Mouse (Mus musculus): ENCODE measurements at regions not wholly inside any gene's neighbourhood (a gene's known extent, or its start where the extent isn't known, plus 50 kb on each side); places are given as distances from the start of the nearest gene placed in this dataset.

DNA sequence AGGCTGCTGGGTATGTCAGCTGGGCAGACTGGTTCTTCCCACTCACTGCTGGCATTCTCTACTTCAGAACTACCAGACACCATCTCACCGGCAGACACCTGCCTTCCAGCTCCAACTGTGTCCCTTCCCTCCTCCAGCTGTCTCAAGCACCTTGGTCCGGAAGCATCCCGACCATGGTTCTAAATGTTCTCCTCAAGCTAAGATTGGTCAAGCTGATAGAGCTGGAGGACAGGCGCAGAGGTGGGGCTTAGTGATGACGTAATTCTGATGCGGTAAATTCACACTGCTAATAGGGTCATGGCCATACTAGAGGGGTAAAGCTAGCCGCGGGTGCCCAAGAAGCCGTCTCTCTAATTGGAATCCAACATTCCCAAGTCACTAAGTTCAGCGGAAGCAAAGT is 126.1 kb upstream of the Cdkn3 start:
- Histone ChIP-seq H3K4me2 (ENCODE audit: low read depth) (no peak overlapping the region), H3K9ac (replicated peaks) (no peak overlapping the region), H3K4me1 (replicated peaks; ENCODE audit: control insufficient read depth in 2 of 2, insufficient read depth in 2 of 2, low read length in 1 of 2) (no peaks in the 10 kb centered on the region), H3K9me3 (ENCODE audit: control insufficient read depth, low read length) (no peaks in the 10 kb centered on the region), H3K36me3 (replicated peaks; ENCODE audit: control insufficient read depth, insufficient read depth, low read depth) (no peaks in the 10 kb centered on the region), H3K27me3 (ENCODE audit: control insufficient read depth, insufficient read depth, low read length) (no peaks in the 10 kb centered on the region), H3K4me3 (ENCODE audit: insufficient read depth in 1 of 2, low read depth in 2 of 2, low read length in 2 of 2) (no peak overlapping the region), H3K27ac (no peak overlapping the region)
- TF ChIP-seq EP300 (IDR thresholded peaks at IDR 0.05; ENCODE audit: low read depth) = no peak
- TF ChIP-seq CTCF (IDR thresholded peaks at IDR 0.05; ENCODE audit: low read depth) = no peak
- ATAC-seq (ENCODE audit: insufficient read depth) (no peak), DNase-seq (ENCODE audit: low read depth in 3 of 3, low spot score in 3 of 3) (no peak)
- WGBS (ENCODE audit: insufficient replicate concordance) = 68% methylated on average over 10 of the region's 10 CpGs

DNA sequence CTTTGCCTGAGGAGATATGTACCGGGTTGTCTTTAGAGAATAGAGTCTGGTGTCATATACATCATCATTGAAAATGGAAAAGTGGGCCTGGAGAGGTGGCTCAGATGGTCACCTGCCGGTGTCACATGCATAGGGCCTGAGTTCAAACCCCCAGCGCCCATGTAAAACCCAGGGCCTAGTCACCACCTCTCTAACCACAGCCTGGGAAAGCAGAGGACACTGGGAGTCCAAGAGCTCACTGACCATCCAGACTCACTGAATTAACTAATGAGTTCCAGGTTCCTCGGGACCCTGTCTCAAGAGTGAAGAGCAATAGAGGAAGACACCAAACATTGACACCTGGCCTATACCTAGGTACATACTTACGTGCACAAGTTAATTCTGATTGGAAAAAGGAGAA is 132.7 kb upstream of the Cdkn3 start:
- TF ChIP-seq EP300 (IDR thresholded peaks at IDR 0.05; ENCODE audit: low read depth) (no peak), CTCF (IDR thresholded peaks at IDR 0.05; ENCODE audit: low read depth) (no peak)
- no peak for DNase-seq (ENCODE audit: low read depth in 3 of 3, low spot score in 3 of 3)
- H3K4me1 ChIP-seq (replicated peaks; ENCODE audit: control insufficient read depth in 2 of 2, insufficient read depth in 2 of 2, low read length in 1 of 2) = peaks cover 7 to 11% of the 10 kb centered on the region in 2 experiments
- H3K4me2 ChIP-seq (ENCODE audit: low read depth) = no peak overlapping the region
- H3K9me3 ChIP-seq (ENCODE audit: control insufficient read depth, low read length) = no peaks in the 10 kb centered on the region
- H3K9ac ChIP-seq (replicated peaks) = no peak overlapping the region
- H3K27ac ChIP-seq = no peak overlapping the region
- no peak for ATAC-seq (ENCODE audit: insufficient read depth)
- H3K4me3 ChIP-seq (ENCODE audit: insufficient read depth in 1 of 2, low read depth in 2 of 2, low read length in 2 of 2) = no peak overlapping the region
- no peaks in the 10 kb centered on the region for H3K27me3 ChIP-seq (ENCODE audit: control insufficient read depth, insufficient read depth, low read length)
- H3K36me3 ChIP-seq (replicated peaks; ENCODE audit: control insufficient read depth, insufficient read depth, low read depth) = no peaks in the 10 kb centered on the region
- 74% methylated on average over 5 of the region's 5 CpGs for WGBS (ENCODE audit: insufficient replicate concordance)

DNA sequence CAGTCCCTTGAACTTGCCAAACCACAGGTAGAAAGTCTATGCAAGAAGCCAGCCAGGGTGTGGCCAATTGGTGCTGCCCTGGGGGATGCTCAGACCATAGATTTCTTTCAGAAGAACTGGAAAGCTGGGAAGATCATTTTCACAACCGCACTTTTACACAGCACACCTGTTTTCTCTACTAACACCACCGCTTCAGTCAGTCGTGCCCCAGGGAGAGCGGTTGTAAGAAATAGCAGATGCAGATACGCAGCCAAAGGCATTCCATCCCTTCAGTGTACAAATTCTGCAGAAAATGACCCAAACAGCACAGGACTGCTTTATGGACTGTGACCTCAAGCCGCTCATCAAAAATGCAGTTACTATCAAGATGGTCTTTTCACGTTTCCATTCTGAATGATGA is 134.6 kb upstream of the Cdkn3 start:
- 78% methylated on average over 7 of the region's 7 CpGs for WGBS (ENCODE audit: insufficient replicate concordance)

GRCm38 (mm10) chr14:46623645-46624044 is 136.7 kb upstream of the Cdkn3 start:
- H3K9me3 ChIP-seq (ENCODE audit: control insufficient read depth, low read length) = no peaks in the 10 kb centered on the region
- ATAC-seq (ENCODE audit: insufficient read depth) = no peak
- H3K4me2 ChIP-seq (ENCODE audit: low read depth) = no peak overlapping the region
- TF ChIP-seq EP300 (IDR thresholded peaks at IDR 0.05; ENCODE audit: low read depth) = no peak
- no peak for TF ChIP-seq CTCF (IDR thresholded peaks at IDR 0.05; ENCODE audit: low read depth)
- no peak overlapping the region for H3K27ac ChIP-seq
- H3K4me1 ChIP-seq (replicated peaks; ENCODE audit: control insufficient read depth in 2 of 2, insufficient read depth in 2 of 2, low read length in 1 of 2) = peaks cover 7 to 14% of the 10 kb centered on the region in 2 experiments
- 10% methylated on average over 2 of the region's 2 CpGs for WGBS (ENCODE audit: insufficient replicate concordance)
- H3K9ac ChIP-seq (replicated peaks) = no peak overlapping the region
- no peaks in the 10 kb centered on the region for H3K36me3 ChIP-seq (replicated peaks; ENCODE audit: control insufficient read depth, insufficient read depth, low read depth)
- H3K4me3 ChIP-seq (ENCODE audit: insufficient read depth in 1 of 2, low read depth in 2 of 2, low read length in 2 of 2) = no peak overlapping the region
- no peaks in the 10 kb centered on the region for H3K27me3 ChIP-seq (ENCODE audit: control insufficient read depth, insufficient read depth, low read length)
- DNase-seq (ENCODE audit: low read depth in 3 of 3, low spot score in 3 of 3) = no peak

More for the DNA sequence above, 134.6 kb upstream of the Cdkn3 start:
- no peaks in the 10 kb centered on the region for H3K36me3 ChIP-seq (replicated peaks; ENCODE audit: control insufficient read depth, insufficient read depth, low read depth)
- no peak for TF ChIP-seq EP300 (IDR thresholded peaks at IDR 0.05; ENCODE audit: low read depth)
- TF ChIP-seq CTCF (IDR thresholded peaks at IDR 0.05; ENCODE audit: low read depth) = no peak
- H3K4me2 ChIP-seq (ENCODE audit: low read depth) = no peak overlapping the region
- no peaks in the 10 kb centered on the region for H3K9me3 ChIP-seq (ENCODE audit: control insufficient read depth, low read length)
- no peaks in the 10 kb centered on the region for H3K27me3 ChIP-seq (ENCODE audit: control insufficient read depth, insufficient read depth, low read length)
- no peak for ATAC-seq (ENCODE audit: insufficient read depth)
- no peak overlapping the region for H3K27ac ChIP-seq
- no peak overlapping the region for H3K9ac ChIP-seq (replicated peaks)
- no peak for DNase-seq (ENCODE audit: low read depth in 3 of 3, low spot score in 3 of 3)
- H3K4me1 ChIP-seq (replicated peaks; ENCODE audit: control insufficient read depth in 2 of 2, insufficient read depth in 2 of 2, low read length in 1 of 2) = peaks cover 7 to 14% of the 10 kb centered on the region in 2 experiments
- H3K4me3 ChIP-seq (ENCODE audit: insufficient read depth in 1 of 2, low read depth in 2 of 2, low read length in 2 of 2) = no peak overlapping the region

DNA sequence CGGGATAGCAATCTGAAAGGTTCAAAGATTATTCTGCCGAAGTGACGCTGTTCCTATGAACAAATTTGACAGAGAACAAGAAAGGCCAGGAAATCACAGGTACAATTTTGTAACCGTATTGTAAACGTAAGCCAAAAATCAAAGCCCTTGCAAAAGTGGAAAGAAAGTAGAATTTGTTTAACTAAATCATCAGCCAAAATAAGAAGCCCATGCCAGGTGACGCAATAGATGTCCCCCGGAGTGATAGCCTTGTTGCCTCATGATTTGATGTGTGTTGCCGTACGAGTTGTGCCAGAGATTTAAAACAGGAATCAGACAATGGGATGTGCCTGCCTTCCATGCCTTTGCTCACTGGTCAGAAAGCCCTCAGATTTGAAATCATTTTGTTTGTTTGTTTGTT is 144.3 kb upstream of the Cdkn3 start:
- Histone ChIP-seq H3K27me3 (ENCODE audit: control insufficient read depth, insufficient read depth, low read length) (no peaks in the 10 kb centered on the region), H3K4me2 (ENCODE audit: low read depth) (no peak overlapping the region), H3K27ac (no peak overlapping the region), H3K36me3 (replicated peaks; ENCODE audit: control insufficient read depth, insufficient read depth, low read depth) (no peaks in the 10 kb centered on the region), H3K9ac (replicated peaks) (no peak overlapping the region), H3K4me1 (replicated peaks; ENCODE audit: control insufficient read depth in 2 of 2, insufficient read depth in 2 of 2, low read length in 1 of 2) (peaks cover 0 to 18% of the 10 kb centered on the region in 2 experiments; a peak in 2 of 4 replicates), H3K9me3 (ENCODE audit: control insufficient read depth, low read length) (no peaks in the 10 kb centered on the region), H3K4me3 (ENCODE audit: insufficient read depth in 1 of 2, low read depth in 2 of 2, low read length in 2 of 2) (no peak overlapping the region)
- no peak for TF ChIP-seq EP300 (IDR thresholded peaks at IDR 0.05; ENCODE audit: low read depth)
- TF ChIP-seq CTCF (IDR thresholded peaks at IDR 0.05; ENCODE audit: low read depth) = no peak
- WGBS (ENCODE audit: insufficient replicate concordance) = 66% methylated on average over 9 of the region's 9 CpGs
- DNase-seq (ENCODE audit: low read depth in 3 of 3, low spot score in 3 of 3) (no peak), ATAC-seq (ENCODE audit: insufficient read depth) (no peak)

Measured in liver, embryonic 14.5 days (tissue).